Mouse (Mus musculus): Measurements from ENCODE around the gene Mpnd. TPM values are rescaled to one million over a fixed set of nuclear protein-coding genes. Genes with fewer than 3 reads are reported as not detected.

The Mpnd gene
- total RNA-seq, 2 experiments from 2014 or later, result 6.7 to 35.3 TPM

GRCm38 (mm10) chr17:56016793-56017785, 11.6 kb downstream of the Mpnd start:
- ATAC-seq (replicated peaks; ENCODE audit: low FRiP score, poor library complexity, severe bottlenecking), result no peak

- ATAC-seq (replicated peaks; ENCODE audit: low FRiP score, poor library complexity, severe bottlenecking), result no peak
These were observed 12.3 kb downstream of the Mpnd start for GRCm38 (mm10) chr17:56017848-56018247.

GRCm38 (mm10) chr17:56018347-56019131, 13.0 kb downstream of the Mpnd start:
- ATAC-seq (replicated peaks; ENCODE audit: low FRiP score, poor library complexity, severe bottlenecking), result no peak

- ATAC-seq (replicated peaks; ENCODE audit: low FRiP score, poor library complexity, severe bottlenecking), result no peak
These were observed 15.0 kb downstream of the Mpnd start for GRCm38 (mm10) chr17:56020400-56021084.

DNA sequence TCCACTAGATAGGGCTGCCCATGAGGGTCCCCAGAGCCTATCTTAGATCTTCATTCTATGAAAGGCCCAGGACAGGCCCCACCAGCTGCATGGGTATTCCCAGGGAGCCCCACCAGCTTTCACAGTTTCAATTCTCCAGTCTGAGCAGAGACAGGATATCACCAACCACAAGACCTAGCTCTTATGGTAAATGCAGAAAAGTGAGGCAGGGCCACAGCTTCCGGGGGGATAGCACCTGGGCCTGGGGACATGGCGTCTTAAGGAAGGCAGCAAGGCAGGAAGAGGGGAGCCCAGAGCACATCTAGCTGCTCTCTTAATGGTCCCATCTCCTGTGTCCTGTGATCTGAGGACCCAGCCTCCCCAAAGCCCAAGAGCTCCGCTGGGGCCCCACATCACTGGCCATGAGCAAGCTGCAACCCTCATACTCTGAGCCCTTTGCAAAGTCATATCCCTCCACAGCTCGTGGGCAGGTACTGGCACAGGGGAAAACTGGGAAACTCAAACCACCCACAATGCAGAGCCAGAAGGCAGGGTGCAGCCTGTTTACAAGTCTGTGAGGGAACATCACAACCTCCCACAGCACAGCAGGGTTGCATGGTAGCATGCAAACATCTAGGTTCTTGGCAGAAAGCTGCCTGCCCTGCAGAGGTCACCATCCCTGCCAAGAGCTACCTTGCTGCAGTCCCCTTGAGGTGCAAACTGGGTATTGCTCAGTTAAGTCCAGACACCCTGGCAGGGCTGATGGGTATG, 15.8 kb downstream of the Mpnd start:
- ATAC-seq (replicated peaks; ENCODE audit: low FRiP score, poor library complexity, severe bottlenecking), result no peak

DNA sequence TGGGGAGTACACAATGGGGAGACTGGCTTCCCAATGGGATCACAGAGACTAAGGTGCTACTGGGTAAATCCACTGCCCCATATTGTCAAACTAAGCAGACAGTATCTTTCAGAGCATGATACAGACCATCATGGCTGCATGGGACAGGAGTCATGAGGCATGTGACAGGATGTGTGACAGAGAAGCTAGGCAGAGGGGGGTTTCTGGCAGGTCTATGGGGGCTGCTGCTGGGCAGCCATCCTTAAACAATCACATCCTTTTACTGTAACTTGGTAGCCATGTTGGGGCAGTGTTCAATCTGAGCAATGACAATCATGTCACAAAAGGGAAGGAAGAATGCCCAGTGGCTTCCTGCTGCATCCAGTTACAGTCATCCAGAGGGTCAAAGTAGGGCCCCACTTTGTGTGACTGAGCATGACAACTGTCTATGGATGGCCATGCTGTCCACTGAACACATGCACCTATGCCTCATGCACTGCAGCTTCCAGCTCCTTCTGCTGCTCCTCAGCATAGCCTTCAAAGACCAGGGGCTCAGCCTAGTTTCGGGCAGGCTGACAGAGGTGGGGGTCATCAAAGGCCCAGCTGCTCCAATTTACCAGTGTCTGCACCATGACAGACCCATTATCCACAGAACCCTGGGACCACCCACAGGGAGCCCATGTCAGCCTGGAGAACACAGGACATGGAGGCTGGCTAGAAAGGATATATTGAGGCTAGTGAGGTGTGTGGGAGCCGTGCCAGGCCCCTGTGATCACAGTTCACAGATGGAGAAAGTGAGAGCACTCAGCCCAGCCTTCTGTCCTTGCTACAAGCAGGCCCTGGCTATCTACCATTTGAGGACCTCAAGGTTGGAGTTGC, 16.8 kb downstream of the Mpnd start:
- ATAC-seq (replicated peaks; ENCODE audit: low FRiP score, poor library complexity, severe bottlenecking), result no peak

DNA sequence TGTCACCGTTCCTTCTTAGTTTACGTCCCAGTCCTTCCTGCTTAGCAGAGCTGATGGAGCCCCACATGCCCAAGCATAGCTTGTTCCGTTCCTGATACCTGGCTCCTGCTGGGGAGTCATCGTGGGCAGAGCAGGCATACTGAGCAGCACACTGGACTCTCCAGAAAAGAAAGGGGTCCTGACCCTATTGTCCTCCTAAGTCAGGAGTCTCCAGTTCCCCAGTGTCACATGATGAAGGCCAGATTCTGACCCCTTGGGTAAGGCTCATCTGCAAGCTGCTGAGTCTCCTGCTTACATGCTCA, 17.4 kb downstream of the Mpnd start:
- no peak for ATAC-seq (replicated peaks; ENCODE audit: low FRiP score, poor library complexity, severe bottlenecking)

GRCm38 (mm10) chr17:56023386-56023785, 17.9 kb downstream of the Mpnd start:
- no peak for ATAC-seq (replicated peaks; ENCODE audit: low FRiP score, poor library complexity, severe bottlenecking)

DNA sequence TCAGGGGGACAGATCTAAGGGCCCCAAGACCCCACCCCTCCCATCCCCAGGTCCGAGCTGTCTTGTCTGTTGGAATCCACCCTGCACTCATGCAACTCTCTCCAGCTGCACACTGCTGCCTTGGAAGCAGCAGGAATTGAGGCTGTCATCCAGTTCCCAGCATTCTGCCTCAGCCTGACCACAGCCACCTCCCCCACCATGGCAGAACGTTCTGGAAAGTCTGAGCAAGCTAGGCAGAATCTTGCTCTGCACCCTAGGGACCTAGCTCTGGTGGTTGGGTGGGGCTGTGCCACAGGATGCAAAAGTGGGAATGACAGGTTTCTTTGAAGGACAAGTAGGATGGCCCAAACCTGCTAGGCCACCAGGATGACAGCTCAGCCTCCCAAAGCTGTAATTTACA, 19.0 kb downstream of the Mpnd start:
- no peak for ATAC-seq (replicated peaks; ENCODE audit: low FRiP score, poor library complexity, severe bottlenecking)

GRCm38 (mm10) chr17:56024931-56025330, 19.4 kb downstream of the Mpnd start:
- no peak for ATAC-seq (replicated peaks; ENCODE audit: low FRiP score, poor library complexity, severe bottlenecking)

- ATAC-seq (replicated peaks; ENCODE audit: low FRiP score, poor library complexity, severe bottlenecking), result no peak
These were observed 20.8 kb downstream of the Mpnd start for GRCm38 (mm10) chr17:56026303-56026702.

DNA sequence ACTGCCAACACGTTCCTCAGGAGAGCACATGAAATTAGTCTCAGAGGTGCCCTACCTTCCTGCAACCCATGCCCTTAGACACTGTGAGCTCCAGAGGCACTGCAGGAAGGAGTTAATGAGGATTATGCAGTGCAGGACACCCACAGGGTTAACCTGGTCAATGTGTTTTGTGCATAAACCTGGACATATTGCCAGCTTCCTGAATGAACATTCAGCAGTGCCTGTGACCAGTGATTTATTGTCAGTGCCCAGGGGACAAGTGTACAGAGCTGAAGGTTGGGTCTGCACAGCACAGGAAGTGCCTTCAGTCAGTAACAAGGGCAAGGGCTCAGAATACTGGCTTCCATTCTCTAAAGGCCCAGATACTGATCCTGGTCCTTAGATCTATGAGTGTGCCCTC, 21.4 kb downstream of the Mpnd start:
- no peak for ATAC-seq (replicated peaks; ENCODE audit: low FRiP score, poor library complexity, severe bottlenecking)

- ATAC-seq (replicated peaks; ENCODE audit: low FRiP score, poor library complexity, severe bottlenecking), result no peak
These were observed 22.4 kb downstream of the Mpnd start for GRCm38 (mm10) chr17:56027801-56028441.

DNA sequence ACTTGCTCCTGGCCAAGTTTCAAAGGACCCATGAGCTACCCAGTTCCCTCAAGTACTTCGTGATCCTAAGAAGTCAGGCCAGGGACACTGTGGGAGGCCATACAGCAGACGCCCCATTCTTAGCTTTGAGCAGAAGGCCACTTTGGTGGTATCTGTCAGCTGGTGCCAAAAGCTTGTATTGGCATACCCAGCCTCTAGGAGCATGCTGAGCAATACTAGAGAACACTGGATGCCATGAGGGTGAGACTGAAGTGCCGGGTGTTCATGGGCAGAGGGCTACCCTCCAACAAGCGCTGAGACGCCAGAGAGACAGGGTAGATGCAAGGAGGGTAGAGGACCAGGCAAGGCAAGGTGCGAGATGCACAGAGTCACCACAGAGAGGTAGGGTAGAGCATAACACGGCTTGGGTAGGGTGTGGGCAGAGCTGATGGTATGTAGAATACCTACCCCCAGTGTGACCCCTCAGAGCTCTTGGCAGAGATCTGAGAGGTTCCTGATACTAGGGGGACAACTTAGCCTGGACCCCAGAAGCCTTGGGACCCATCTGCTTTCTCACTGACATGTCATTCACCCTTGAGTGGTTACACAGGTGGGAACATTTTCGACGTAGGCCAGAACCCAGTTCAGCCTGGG, 24.8 kb downstream of the Mpnd start:
- ATAC-seq (replicated peaks; ENCODE audit: low FRiP score, poor library complexity, severe bottlenecking), result no peak

- ATAC-seq (replicated peaks; ENCODE audit: low FRiP score, poor library complexity, severe bottlenecking), result no peak
These were observed 25.4 kb downstream of the Mpnd start for GRCm38 (mm10) chr17:56030919-56031318.

GRCm38 (mm10) chr17:56031431-56031830, 25.9 kb downstream of the Mpnd start:
- ATAC-seq (replicated peaks; ENCODE audit: low FRiP score, poor library complexity, severe bottlenecking), result no peak

- ATAC-seq (replicated peaks; ENCODE audit: low FRiP score, poor library complexity, severe bottlenecking), result no peak
These were observed 26.7 kb downstream of the Mpnd start for GRCm38 (mm10) chr17:56032127-56032733.

Data from erythroid progenitor cell, adult 5-6 weeks (primary cell).